Mouse (Mus musculus) CH12.LX (cell line): ENCODE results near the gene Nptn. TPM values are rescaled to one million over a fixed set of nuclear protein-coding genes. Genes with fewer than 3 reads are reported as not detected.
"Not testable (repeated sequence)": the region's sequence is repeated elsewhere in the genome, so short reads cannot be mapped to it uniquely, and the experiment has no call there.

Experiments
- DNase-seq: peaks from one replicate; pipeline ENCODE4 v3.0.0-alpha.2; 2013; ENCODE audit errors: extremely low read depth
- H3K27ac ChIP-seq: 2 replicates; pipeline ENCODE4 v1.5.1; 2012; ENCODE audit warnings: low read depth, mild to moderate bottlenecking, control low read depth, moderate library complexity; ENCODE audit not compliant: insufficient read depth
- H3K27me3 ChIP-seq: replicated peaks from 2 replicates; pipeline ENCODE3; 2012; ENCODE audit warnings: inconsistent platforms
- H3K36me3 ChIP-seq, 2 experiments: replicated peaks in 1 of 2; 2 replicates each; pipeline versions ENCODE3 to v1.6.1; 2012; ENCODE audit warnings: inconsistent platforms in 1 of 2, low read length in 1 of 2, mild to moderate bottlenecking in 1 of 2, mixed read lengths in 1 of 2, moderate library complexity in 1 of 2; ENCODE audit not compliant: control insufficient read depth in 1 of 2, insufficient read depth in 1 of 2
- H3K4me1 ChIP-seq, 2 experiments: 2 replicates each; pipeline ENCODE4 v1.6.1; 2012; ENCODE audit warnings: inconsistent platforms in 1 of 2, moderate library complexity in 1 of 2; ENCODE audit not compliant: insufficient read depth in 2 of 2, control insufficient read depth in 1 of 2
- H3K4me2 ChIP-seq: 2 replicates; pipeline ENCODE4 v1.6.1; 2012; ENCODE audit warnings: low read depth, mild to moderate bottlenecking, control low read depth; ENCODE audit not compliant: poor library complexity, insufficient read depth, severe bottlenecking
- H3K4me3 ChIP-seq, 3 experiments: fragments of 150-350 bp in 1 of 3; sonication (generic) in 1 of 3; replicated peaks in 1 of 3; 2 replicates each; pipeline versions ENCODE3 to v1.5.1; 2011 to 2012; ENCODE audit warnings: low read depth in 2 of 3, low read length in 2 of 3, mild to moderate bottlenecking in 2 of 3, moderate library complexity in 2 of 3, control low read depth in 1 of 3, improper control_type of control experiment in 1 of 3, inconsistent platforms in 1 of 3, mixed read lengths in 1 of 3; ENCODE audit not compliant: poor library complexity in 1 of 3
- H3K79me2 ChIP-seq: replicated peaks from 2 replicates; pipeline ENCODE4 v1.6.1; 2012; ENCODE audit warnings: mild to moderate bottlenecking, moderate library complexity; ENCODE audit not compliant: control insufficient read depth, poor library complexity, insufficient read depth, severe bottlenecking; ENCODE audit errors: extremely low read depth
- H3K9ac ChIP-seq: 2 replicates; pipeline ENCODE4 v1.6.1; 2012; ENCODE audit warnings: low read depth, mild to moderate bottlenecking, control low read depth, moderate library complexity; ENCODE audit not compliant: insufficient read depth
- H3K9me3 ChIP-seq: replicated peaks from 2 replicates; pipeline ENCODE3; 2012; ENCODE audit warnings: low read length, inconsistent platforms, mixed read lengths
- CHD1 ChIP-seq: IDR thresholded peaks from 2 replicates; pipeline ENCODE4 v1.6.1; 2012; ENCODE audit warnings: low read depth, low read length, improper control_type of control experiment, inconsistent platforms
- CHD2 ChIP-seq: IDR thresholded peaks from 2 replicates; pipeline ENCODE4 v1.6.1; 2011; ENCODE audit warnings: low read length, improper control_type of control experiment
- CTCF ChIP-seq, 2 experiments: IDR thresholded peaks in 1 of 2; conservative IDR thresholded peaks in 1 of 2; 2 replicates each; pipeline ENCODE4 v1.5.1; 2011 to 2012; ENCODE audit warnings: low read depth in 2 of 2, low read length in 2 of 2, improper control_type of control experiment in 1 of 2, inconsistent platforms in 1 of 2, mild to moderate bottlenecking in 1 of 2, moderate library complexity in 1 of 2
- ELF1 ChIP-seq: IDR thresholded peaks from 2 replicates; pipeline ENCODE4 v1.6.1; 2014; ENCODE audit warnings: low read depth, mild to moderate bottlenecking, inconsistent platforms, low read length, improper control_type of control experiment
- EP300 ChIP-seq: IDR thresholded peaks from 2 replicates; pipeline ENCODE4 v1.6.1; 2011; ENCODE audit warnings: low read length, improper control_type of control experiment
- GABPA ChIP-seq: IDR thresholded peaks from 2 replicates; pipeline ENCODE4 v1.6.1; 2012; ENCODE audit warnings: low read depth, low read length, improper control_type of control experiment, inconsistent platforms; ENCODE audit not compliant: insufficient replicate concordance
- HCFC1 ChIP-seq: IDR thresholded peaks from 2 replicates; pipeline ENCODE4 v1.6.1; 2012; ENCODE audit warnings: low read depth, mild to moderate bottlenecking, inconsistent platforms, low read length, improper control_type of control experiment
- JUN ChIP-seq: IDR thresholded peaks from 2 replicates; pipeline ENCODE4 v1.6.1; 2011; ENCODE audit warnings: low read depth, mild to moderate bottlenecking, low read length, improper control_type of control experiment, moderate library complexity; ENCODE audit not compliant: insufficient read depth
- KAT2A ChIP-seq: IDR thresholded peaks from 2 replicates; pipeline ENCODE4 v1.6.1; 2012; ENCODE audit warnings: low read length, improper control_type of control experiment, inconsistent platforms; ENCODE audit not compliant: insufficient replicate concordance
- MAX ChIP-seq: IDR thresholded peaks from 2 replicates; pipeline ENCODE4 v1.6.1; 2011; ENCODE audit warnings: low read length, improper control_type of control experiment
- MYC ChIP-seq: IDR thresholded peaks from 2 replicates; pipeline ENCODE4 v1.6.1; 2011; ENCODE audit warnings: low read depth, mild to moderate bottlenecking, improper control_type of control experiment, low read length
- NELFE ChIP-seq: IDR thresholded peaks from 2 replicates; pipeline ENCODE4 v1.6.1; 2011; ENCODE audit warnings: low read depth, low read length, improper control_type of control experiment
- NRF1 ChIP-seq: IDR thresholded peaks from 2 replicates; pipeline ENCODE4 v1.6.1; 2014; ENCODE audit warnings: low read depth, mild to moderate bottlenecking, inconsistent platforms, low read length, improper control_type of control experiment, moderate library complexity
- PAX5 ChIP-seq: IDR thresholded peaks from 2 replicates; pipeline ENCODE4 v1.6.1; 2012; ENCODE audit warnings: low read length, inconsistent platforms, mixed read lengths
- RAD21 ChIP-seq: IDR thresholded peaks from 2 replicates; pipeline ENCODE4 v1.6.1; 2011; ENCODE audit warnings: low read depth, mild to moderate bottlenecking, low read length, improper control_type of control experiment, moderate library complexity
- RCOR1 ChIP-seq: conservative IDR thresholded peaks from 2 replicates; pipeline ENCODE4 v1.6.1; 2012; ENCODE audit warnings: low read depth, mild to moderate bottlenecking, inconsistent platforms, low read length, improper control_type of control experiment
- SMC3 ChIP-seq: IDR thresholded peaks from 2 replicates; pipeline ENCODE4 v1.6.1; 2011; ENCODE audit warnings: low read depth, low read length, improper control_type of control experiment
- USF1 ChIP-seq: IDR thresholded peaks from 2 replicates; pipeline ENCODE4 v1.6.1; 2014; ENCODE audit warnings: low read depth, mild to moderate bottlenecking, inconsistent platforms, low read length, improper control_type of control experiment
- USF2 ChIP-seq: conservative IDR thresholded peaks from 2 replicates; pipeline ENCODE4 v1.6.1; 2011; ENCODE audit warnings: low read depth, low read length, improper control_type of control experiment
- ZC3H11A ChIP-seq: IDR thresholded peaks from 2 replicates; pipeline ENCODE4 v1.6.1; 2012; ENCODE audit warnings: low read depth, mild to moderate bottlenecking, inconsistent platforms, low read length, improper control_type of control experiment
- ZKSCAN1 ChIP-seq: IDR thresholded peaks from 2 replicates; pipeline ENCODE4 v1.6.1; 2012; ENCODE audit warnings: low read depth, inconsistent platforms, low read length, improper control_type of control experiment, borderline replicate concordance
- ZMIZ1 ChIP-seq: IDR thresholded peaks from 2 replicates; pipeline ENCODE4 v1.6.1; 2012; ENCODE audit warnings: low read depth, mild to moderate bottlenecking, inconsistent platforms, low read length, improper control_type of control experiment
- ZNF384 ChIP-seq: IDR thresholded peaks from 2 replicates; pipeline ENCODE4 v1.6.1; 2012; ENCODE audit warnings: low read depth, low read length, improper control_type of control experiment, inconsistent platforms
- dilution Hi-C: fragments of 300-500 bp; cut with MboI; formaldehyde crosslinking; loops from 2 replicates; pipeline ENCODE4 v1.14.3; 2020; ENCODE audit warnings: low sequenced_read_pairs; ENCODE audit not compliant: extremely low pct_unique_long_range_greater_than_20kb, extremely low pct_ligation_motif_present
- in situ Hi-C: fragments of 300-500 bp; cut with MboI; formaldehyde crosslinking; loops from 3 replicates; pipeline ENCODE4 v1.14.3; 2019; ENCODE audit warnings: low sequenced_read_pairs, low pct_ligation_motif_present, low pct_unique_long_range_greater_than_20kb, mixed read lengths
- polyA plus RNA-seq: library from polyadenylated mRNA; unstranded; fragments of >175 nt; gene quantifications from 2 replicates; pipeline ENCODE4 v1.2.1, GENCODE M21; 2012; ENCODE audit warnings: low read depth; ENCODE audit not compliant: insufficient read length
- total RNA-seq, 2 experiments: library from RNA; depleted of rRNA; stranded (reverse); fragments of 300-350 nt in 1 of 2; fragments of >200 nt in 1 of 2; gene quantifications; 2 replicates each; pipeline ENCODE4 v1.2.3; 2012 to 2014

The Nptn gene
- total and polyA plus RNA-seq, 3 experiments = 48.4 to 184 (median 175) TPM

- not testable (repeated sequence) for H3K79me2 ChIP-seq, H3K4me3 ChIP-seq
- peaks cover 3 to 10% of the 10 kb centered on the region in 2 experiments; a peak in 3 of 4 replicates for H3K4me1 ChIP-seq
- TF ChIP-seq ZNF384 = 0 out of 2 replicates have a peak, but pooled peaks have one; percentile 6
- TF ChIP-seq, all 38 proteins: peak for 1; not testable (repeated sequence) for 37
- H3K36me3 ChIP-seq, dilution Hi-C loops, H3K27me3 ChIP-seq, H3K9me3 ChIP-seq, DNase-seq, H3K4me2 ChIP-seq, H3K27ac ChIP-seq, H3K9ac ChIP-seq: not testable (repeated sequence)
- in situ Hi-C loops = loop anchor here (25.0 kb wide), 1 partner anchor 721 kb away; the partner anchor contains the start of gene Adpgk
Measured at GRCm38 (mm10) chr9:58565945-58566344, 16.1 kb upstream of the Nptn start.

GRCm38 (mm10) chr9:58567682-58568081 lies 14.4 kb upstream of the Nptn start:
- no peaks in the 10 kb centered on the region for H3K27me3 ChIP-seq
- H3K36me3 ChIP-seq = no peaks in the 10 kb centered on the region
- H3K9ac ChIP-seq = no peak overlapping the region
- H3K9me3 ChIP-seq = no peaks in the 10 kb centered on the region
- DNase-seq = peak; percentile 61
- TF ChIP-seq ZKSCAN1 (no peak), RCOR1 (no peak), MAX (no peak), CHD2 (no peak), RAD21 (peak; percentile 50), USF2 (no peak), EP300 (no peak), GABPA (no peak), SMC3 (peak; percentile 69), KAT2A (no peak), ELF1 (no peak), JUN (no peak), MYC (no peak), NRF1 (no peak), ZNF384 (no peak), HCFC1 (no peak), CHD1 (no peak), USF1 (no peak), CTCF (conservative IDR thresholded peaks at IDR 0.05 in 1 of 2, IDR thresholded peaks at IDR 0.05 in 1 of 2; ENCODE audit: low read depth in 2 of 2, low read length in 2 of 2) (peak; percentile 41 to 74), ZC3H11A (no peak), NELFE (0 out of 2 replicates have a peak, but pooled peaks have one; percentile 22), ZMIZ1 (no peak), PAX5 (no peak)
- in situ Hi-C loops = loop anchor here (25.0 kb wide), 1 partner anchor 720 kb away; the partner anchor contains the start of gene Adpgk
- no peak overlapping the region for H3K4me3 ChIP-seq
- dilution Hi-C loops = no loop called here
- no peak overlapping the region for H3K4me2 ChIP-seq
- H3K79me2 ChIP-seq = no peaks in the 10 kb centered on the region
- H3K27ac ChIP-seq = no peak overlapping the region
- no peaks in the 10 kb centered on the region for H3K4me1 ChIP-seq
